Mouse (Mus musculus) liver, embryonic 11.5 days (tissue): Measurements from ENCODE around the gene Prkag2. TPM values are rescaled to one million over a fixed set of nuclear protein-coding genes. Genes with fewer than 3 reads are reported as not detected.
A peak's percentile ranks its signal among the peaks of the same experiment; 100 is the strongest.

Source experiments
- ATAC-seq: fragments of 200-750 bp; cut with Nextera tagmentation; replicated peaks from 2 replicates; pipeline ENCODE4 v1.8.0; 2017; ENCODE audit warnings: moderate number of reproducible peaks, mild to moderate bottlenecking, moderate TSS enrichment, moderate library complexity; ENCODE audit not compliant: low FRiP score
- DNase-seq: peaks from one replicate; pipeline ENCODE4 v3.0.0-alpha.2; 2017; ENCODE audit warnings: low spot score
- H3K27ac ChIP-seq: fragments of 300-500 bp; sonication (generic); 2 replicates; pipeline ENCODE4 v1.5.1; 2014; ENCODE audit warnings: mild to moderate bottlenecking, low read depth, low read length, control low read depth
- H3K27me3 ChIP-seq: fragments of 300-500 bp; sonication (generic); replicated peaks from 2 replicates; pipeline ENCODE4 v1.6.1; 2014; ENCODE audit warnings: low read length, mixed read lengths; ENCODE audit not compliant: control insufficient read depth, insufficient read depth
- H3K36me3 ChIP-seq: fragments of 300-500 bp; sonication (generic); 2 replicates; pipeline ENCODE4 v1.6.1; 2014; ENCODE audit warnings: mild to moderate bottlenecking, low read length, moderate library complexity, mixed read lengths; ENCODE audit not compliant: control insufficient read depth, insufficient read depth
- H3K4me1 ChIP-seq: fragments of 300-500 bp; sonication (generic); replicated peaks from 2 replicates; pipeline ENCODE4 v1.6.1; 2014; ENCODE audit warnings: low read length, mixed read lengths; ENCODE audit not compliant: control insufficient read depth, insufficient read depth
- H3K4me2 ChIP-seq: fragments of 300-500 bp; sonication (generic); 2 replicates; pipeline ENCODE4 v1.6.1; 2014; ENCODE audit warnings: mild to moderate bottlenecking, control low read depth, moderate library complexity
- H3K4me3 ChIP-seq: fragments of 300-500 bp; sonication (generic); 2 replicates; pipeline ENCODE4 v1.5.1; 2014; ENCODE audit warnings: low read depth, low read length, control low read depth
- H3K9ac ChIP-seq: fragments of 300-500 bp; sonication (generic); 2 replicates; pipeline ENCODE4 v1.6.1; 2014; ENCODE audit warnings: low read depth, low read length, control low read depth
- H3K9me3 ChIP-seq: fragments of 300-500 bp; sonication (generic); 2 replicates; pipeline ENCODE4 v1.6.1; 2016; ENCODE audit warnings: low read length, inconsistent platforms, mixed read lengths; ENCODE audit not compliant: control insufficient read depth
- WGBS: fragments of 180-500 bp; shearing (Covaris S2); extraction: QIAGEN DNeasy Blood & Tissue Kit; methylation state at CpG from one replicate; pipeline ENCODE4 v1.1.7; 2014; 5-methylcytosine and 5-hydroxymethylcytosine counted together
- polyA plus RNA-seq: library from polyadenylated mRNA; unstranded; fragments of >200 nt; fragmentation: Nextera tagmentation; extraction: Ambion mirVana; gene quantifications from 2 replicates; pipeline ENCODE4 v1.2.1, GENCODE M21; 2014

Gene Prkag2
- polyA plus RNA-seq, 1 experiment from 2014 or later, result 12.8 TPM

DNA sequence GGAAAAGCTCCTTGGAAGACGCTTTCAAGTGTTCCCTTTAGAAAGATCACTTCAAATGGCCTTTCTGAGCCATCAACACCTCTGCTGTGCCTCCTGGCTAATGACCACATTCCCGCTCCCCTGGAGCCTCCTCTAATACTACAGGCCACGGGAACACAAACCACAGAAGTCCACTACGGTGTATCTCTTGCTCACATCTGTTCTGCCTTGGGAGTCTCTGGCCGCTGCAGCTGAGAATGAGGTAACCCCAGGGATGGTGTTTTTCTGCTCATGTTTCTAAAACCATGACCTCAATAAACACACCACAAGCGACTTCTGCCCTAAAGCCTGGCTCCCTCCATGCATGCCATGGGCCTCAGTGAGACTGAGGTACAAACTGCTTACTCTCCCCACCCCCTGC lies 227.2 kb downstream of the Prkag2 start:
- ATAC-seq (no peak), DNase-seq (no peak)
- Histone ChIP-seq H3K4me1 (peaks cover 25% of the 10 kb centered on the region), H3K4me3 (no peak overlapping the region), H3K9ac (no peak overlapping the region), H3K36me3 (no peaks in the 10 kb centered on the region), H3K27ac (no peak overlapping the region), H3K27me3 (no peaks in the 10 kb centered on the region), H3K9me3 (no peaks in the 10 kb centered on the region), H3K4me2 (no peak overlapping the region)
- 39% methylated on average over 6 of the region's 6 CpGs for WGBS

- Histone ChIP-seq H3K9ac (no peak overlapping the region), H3K9me3 (no peaks in the 10 kb centered on the region), H3K4me1 (peaks cover 15% of the 10 kb centered on the region), H3K4me2 (no peak overlapping the region), H3K27me3 (no peaks in the 10 kb centered on the region), H3K4me3 (no peak overlapping the region), H3K27ac (no peak overlapping the region), H3K36me3 (peaks cover 3% of the 10 kb centered on the region; the same call in 1 of the 2 replicates)
- WGBS, result 61% methylated on average over 12 of the region's 12 CpGs
- no peak for ATAC-seq
- no peak for DNase-seq
Measured at GRCm38 (mm10) chr5:24871276-24871675, 229.2 kb downstream of the Prkag2 start.

DNA sequence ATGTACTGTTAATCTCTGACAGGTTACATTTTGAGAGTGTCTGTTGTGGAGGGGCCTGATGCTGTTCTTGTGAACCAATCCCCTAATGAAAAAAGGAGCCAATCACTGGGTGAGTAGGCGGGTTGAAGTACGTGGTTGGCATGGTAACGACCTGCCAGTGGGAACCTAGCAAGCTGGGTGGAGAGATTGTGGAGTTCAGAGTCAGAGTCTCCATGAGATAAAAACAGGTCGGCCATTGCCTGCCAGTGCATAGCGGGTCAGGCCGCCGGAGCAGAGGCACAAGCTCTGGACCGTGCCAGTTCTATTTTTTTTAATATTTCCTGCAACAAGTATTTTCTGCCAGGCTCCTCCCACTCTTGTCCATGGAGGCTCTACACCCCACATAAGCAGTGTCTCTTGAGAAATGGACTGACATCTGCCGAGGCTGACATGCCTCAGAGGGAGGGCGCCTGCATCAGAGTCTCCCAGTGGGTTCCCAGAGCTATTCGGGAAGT lies 230.6 kb downstream of the Prkag2 start:
- H3K9me3 ChIP-seq, result no peaks in the 10 kb centered on the region
- DNase-seq (no peak), ATAC-seq (peak; percentile 87)
- H3K9ac ChIP-seq, result no peak overlapping the region
- H3K4me1 ChIP-seq, result peaks cover 17% of the 10 kb centered on the region
- WGBS, result 44% methylated on average over 11 of the region's 11 CpGs
- H3K27me3 ChIP-seq, result no peaks in the 10 kb centered on the region
- no peak overlapping the region for H3K4me3 ChIP-seq
- H3K36me3 ChIP-seq, result peaks cover 4% of the 10 kb centered on the region; the same call in 1 of the 2 replicates
- peak overlapping the region; percentile 52 for H3K4me2 ChIP-seq
- peak overlapping the region; percentile 34; the same call in 1 of the 2 replicates for H3K27ac ChIP-seq

DNA sequence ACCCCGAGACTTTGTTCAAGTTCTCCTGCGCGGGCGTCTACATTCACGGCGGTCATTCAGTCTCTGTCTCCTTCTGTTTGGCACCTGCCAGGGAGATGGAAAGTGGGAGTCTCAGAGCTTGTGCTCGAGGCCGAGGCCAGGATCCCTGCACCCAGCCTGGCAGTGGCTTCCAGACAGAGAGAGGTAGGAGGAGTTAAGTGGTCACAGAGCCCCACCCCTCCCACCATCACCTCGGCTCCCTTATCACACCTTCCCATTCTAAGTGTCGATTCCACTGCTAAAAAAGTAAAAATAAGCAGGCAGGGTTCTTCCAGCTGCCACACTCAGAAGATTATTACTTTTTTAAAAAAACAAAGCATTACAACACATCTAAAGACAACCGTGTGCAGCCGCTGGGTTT lies 236.6 kb downstream of the Prkag2 start:
- Histone ChIP-seq H3K36me3 (peaks cover 4% of the 10 kb centered on the region; the same call in 1 of the 2 replicates), H3K27ac (peak overlapping the region; percentile 44), H3K4me3 (no peak overlapping the region), H3K27me3 (no peaks in the 10 kb centered on the region), H3K9me3 (no peaks in the 10 kb centered on the region), H3K4me2 (peak overlapping the region; percentile 37), H3K4me1 (peaks cover 22% of the 10 kb centered on the region), H3K9ac (no peak overlapping the region)
- WGBS, result 68% methylated on average over 12 of the region's 12 CpGs
- peak; percentile 82 for ATAC-seq
- no peak for DNase-seq

DNA sequence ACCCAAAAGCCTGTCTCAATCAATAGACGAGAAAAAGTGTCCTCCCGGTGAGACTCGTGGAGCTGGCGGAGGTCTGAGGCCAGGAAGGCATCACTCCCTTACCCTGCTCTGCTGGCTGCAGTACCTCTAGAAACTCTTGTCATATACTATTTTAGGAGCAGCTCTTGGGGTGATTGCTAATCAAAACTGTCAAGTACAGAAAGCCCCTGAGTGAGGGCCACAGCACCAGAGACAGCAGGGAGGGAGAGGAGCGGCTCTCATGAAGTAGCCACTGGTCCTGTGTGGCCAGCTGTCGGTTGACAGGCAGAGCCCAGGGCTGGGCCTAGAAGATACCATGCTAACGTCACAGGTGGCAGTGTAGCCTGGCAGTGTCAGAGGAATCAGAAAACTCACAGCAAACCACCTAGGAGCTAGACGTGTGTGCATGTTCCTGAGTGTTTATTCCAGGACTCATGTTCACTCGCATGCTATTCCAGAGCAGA lies 239.0 kb downstream of the Prkag2 start:
- Histone ChIP-seq H3K27ac (no peak overlapping the region), H3K36me3 (peaks cover 3% of the 10 kb centered on the region; the same call in 1 of the 2 replicates), H3K9me3 (no peaks in the 10 kb centered on the region), H3K27me3 (no peaks in the 10 kb centered on the region), H3K4me1 (peaks cover 22% of the 10 kb centered on the region), H3K4me3 (no peak overlapping the region), H3K4me2 (no peak overlapping the region), H3K9ac (no peak overlapping the region)
- ATAC-seq (no peak), DNase-seq (no peak)
- 84% methylated on average over 9 of the region's 9 CpGs for WGBS

- no peak overlapping the region for H3K9ac ChIP-seq
- no peak overlapping the region for H3K27ac ChIP-seq
- H3K4me2 ChIP-seq, result no peak overlapping the region
- peaks cover 25% of the 10 kb centered on the region for H3K4me1 ChIP-seq
- ATAC-seq, result no peak
- H3K36me3 ChIP-seq, result no peaks in the 10 kb centered on the region
- 75% methylated on average over 13 of the region's 13 CpGs for WGBS
- H3K4me3 ChIP-seq, result no peak overlapping the region
- H3K9me3 ChIP-seq, result no peaks in the 10 kb centered on the region
- no peaks in the 10 kb centered on the region for H3K27me3 ChIP-seq
- no peak for DNase-seq
Measured at GRCm38 (mm10) chr5:24860635-24861448, 239.6 kb downstream of the Prkag2 start.

- no peaks in the 10 kb centered on the region for H3K27me3 ChIP-seq
- ATAC-seq (peak; percentile 38; the same call in 1 of the 2 replicates), DNase-seq (no peak)
- H3K4me1 ChIP-seq, result peaks cover 31% of the 10 kb centered on the region
- no peak overlapping the region for H3K4me3 ChIP-seq
- H3K9me3 ChIP-seq, result no peaks in the 10 kb centered on the region
- no peak overlapping the region for H3K27ac ChIP-seq
- H3K9ac ChIP-seq, result no peak overlapping the region
- H3K36me3 ChIP-seq, result no peaks in the 10 kb centered on the region
- 0 out of 2 replicates have a peak overlapping the region, but pooled peaks have one; percentile 4 for H3K4me2 ChIP-seq
- 42% methylated on average over 3 of the region's 3 CpGs for WGBS
Measured at GRCm38 (mm10) chr5:24859771-24860540, 240.5 kb downstream of the Prkag2 start.

- DNase-seq (no peak), ATAC-seq (peak; percentile 96)
- no peak overlapping the region for H3K4me3 ChIP-seq
- peaks cover 16% of the 10 kb centered on the region for H3K4me1 ChIP-seq
- 46% methylated on average over 3 of the region's 3 CpGs for WGBS
- H3K4me2 ChIP-seq, result peak overlapping the region; percentile 11
- H3K36me3 ChIP-seq, result no peaks in the 10 kb centered on the region
- H3K9ac ChIP-seq, result no peak overlapping the region; the same call in 1 of the 2 replicates
- H3K27ac ChIP-seq, result peak overlapping the region; percentile 53
- H3K9me3 ChIP-seq, result no peaks in the 10 kb centered on the region
- no peaks in the 10 kb centered on the region for H3K27me3 ChIP-seq
Measured at GRCm38 (mm10) chr5:24854827-24855600, 245.4 kb downstream of the Prkag2 start.
